Mouse (Mus musculus) CD4-positive, CD25-positive, alpha-beta regulatory T cell, adult 4 months (primary cell): ENCODE results near the gene Ctsh. TPM values are rescaled to one million over a fixed set of nuclear protein-coding genes. Genes with fewer than 3 reads are reported as not detected.
"Not testable (repeated sequence)": the region's sequence is repeated elsewhere in the genome, so short reads cannot be mapped to it uniquely, and the experiment has no call there.

Experiments
- ATAC-seq: one replicate; pipeline ENCODE4 v1.8.0; 2017
- polyA plus RNA-seq, 2 experiments: library from polyadenylated mRNA; unstranded; fragments of 100-300 nt; shearing (Covaris generic); gene quantifications; one replicate each; pipeline ENCODE4 v1.2.1; 2017

Ctsh gene
- polyA plus RNA-seq, 2 experiments from 2014 or later, result 2.0 to 14.6 TPM

DNA sequence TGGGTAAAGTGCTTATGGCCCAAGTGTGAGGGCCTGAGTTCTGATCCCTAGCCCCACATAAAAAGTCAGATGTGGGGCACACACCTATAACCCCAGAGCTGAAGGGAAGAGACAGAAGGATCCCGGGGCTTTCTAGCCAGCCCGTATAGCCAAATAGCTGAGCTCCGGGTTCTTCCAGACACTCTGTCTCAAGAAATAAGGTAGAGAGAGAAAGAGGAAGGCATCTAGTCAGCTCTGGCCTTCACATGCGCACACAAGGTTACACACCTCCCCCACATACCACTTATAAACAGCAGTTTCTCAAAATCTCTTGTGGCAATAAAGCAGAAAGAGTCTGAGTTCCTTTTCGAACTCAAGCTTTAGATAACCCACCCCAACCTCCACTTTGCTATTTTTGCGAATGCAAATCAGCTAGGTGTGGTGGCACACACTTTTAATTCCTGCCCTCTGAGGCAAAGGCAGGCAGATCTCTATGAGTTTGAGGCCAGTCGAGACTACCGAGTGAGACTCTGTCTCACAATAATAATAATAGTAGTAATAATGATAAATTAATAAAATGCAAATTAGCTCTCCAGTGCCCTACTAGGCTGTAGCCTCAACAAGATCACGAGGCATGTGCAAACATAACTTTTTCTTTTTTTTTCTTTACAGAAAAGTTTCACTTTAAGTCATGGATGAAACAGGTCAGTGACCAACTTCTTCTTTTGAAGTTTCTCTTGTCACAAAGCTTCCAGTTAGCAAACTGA, 6.0 kb downstream of the Ctsh start:
- ATAC-seq, result no peak

- ATAC-seq, result no peak
Observed at GRCm38 (mm10) chr9:90060574-90060875, 6.6 kb downstream of the Ctsh start.

- ATAC-seq, result not testable (repeated sequence)
Observed at GRCm38 (mm10) chr9:90060932-90061331, 7.0 kb downstream of the Ctsh start.

DNA sequence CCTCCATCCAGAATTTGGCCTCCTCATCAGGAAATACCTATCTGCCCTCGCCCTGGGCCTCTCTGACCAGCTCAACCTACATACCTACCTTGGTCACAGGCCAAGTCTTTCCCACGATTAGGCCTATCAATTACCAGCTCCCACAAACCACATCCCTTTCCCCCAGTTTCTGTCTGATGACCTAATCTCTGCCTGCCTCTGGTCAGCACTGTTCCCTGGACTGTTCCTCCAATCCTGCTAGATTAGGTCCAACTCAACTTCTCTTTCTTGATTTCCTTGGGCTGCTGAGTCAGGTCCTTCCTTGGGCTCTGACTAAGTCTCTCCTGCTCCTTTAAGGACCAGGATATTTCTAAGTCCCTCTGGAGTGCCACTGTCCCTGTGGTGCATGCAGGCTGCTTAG, 13.4 kb downstream of the Ctsh start:
- ATAC-seq, result no peak

DNA sequence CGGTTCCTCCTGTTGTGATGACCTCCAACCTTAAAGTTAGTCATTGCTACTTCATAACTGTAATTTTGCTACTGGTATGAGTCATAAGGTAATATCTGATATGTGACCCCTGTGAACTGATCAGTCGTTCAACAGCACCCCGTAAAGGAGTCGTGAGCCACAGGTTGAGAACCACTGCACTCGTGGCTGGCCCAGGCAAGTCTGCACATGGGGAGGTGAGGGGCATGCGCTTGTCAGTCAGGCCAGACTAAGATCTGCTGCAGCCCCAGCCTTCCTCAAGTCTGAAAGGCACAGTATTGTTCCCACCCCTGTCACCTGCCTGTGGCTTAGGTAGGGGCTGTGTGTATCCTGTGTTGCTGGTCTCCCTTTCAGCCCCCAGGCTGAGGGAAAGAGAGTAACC, 14.8 kb downstream of the Ctsh start:
- ATAC-seq, result no peak

DNA sequence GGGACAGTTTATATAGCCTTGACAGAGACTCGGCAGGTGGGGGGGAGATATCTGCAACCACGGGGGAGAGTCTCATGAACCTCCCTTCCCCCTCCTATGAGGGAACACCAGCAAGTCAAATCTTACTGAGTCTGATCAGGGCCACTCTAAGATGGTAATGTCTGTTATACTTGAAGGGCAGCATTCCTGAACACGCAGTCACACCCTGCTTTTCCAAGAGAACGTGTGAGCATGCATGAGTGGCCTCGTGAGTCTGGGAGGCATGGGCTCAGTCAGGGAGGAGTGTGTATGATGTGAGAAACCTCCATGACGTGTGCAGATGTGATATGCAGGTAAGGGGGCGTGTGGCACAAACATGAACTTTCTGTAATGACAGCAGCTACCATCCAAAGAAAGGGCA, 15.5 kb downstream of the Ctsh start:
- ATAC-seq, result no peak

- ATAC-seq, result no peak
Observed at GRCm38 (mm10) chr9:90070174-90070573, 16.2 kb downstream of the Ctsh start.

DNA sequence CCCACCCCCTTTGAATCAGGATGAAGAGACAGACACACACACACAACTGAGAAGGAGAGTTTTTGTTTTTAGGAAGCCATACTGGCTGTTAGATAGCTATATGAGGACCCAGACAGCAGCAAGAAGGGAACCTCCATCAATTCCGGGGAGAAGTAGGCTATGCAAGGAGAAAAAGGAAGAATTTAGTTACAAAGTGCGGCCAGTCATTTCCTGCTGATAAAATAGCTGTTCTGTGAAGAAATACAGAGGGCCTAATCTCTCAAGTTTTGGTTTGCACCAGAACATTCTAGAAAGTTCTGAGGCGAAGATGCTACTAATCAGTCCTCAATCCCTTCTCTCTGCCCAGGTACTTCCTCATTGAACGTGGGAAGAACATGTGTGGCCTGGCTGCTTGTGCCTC, 21.4 kb downstream of the Ctsh start:
- no peak for ATAC-seq

DNA sequence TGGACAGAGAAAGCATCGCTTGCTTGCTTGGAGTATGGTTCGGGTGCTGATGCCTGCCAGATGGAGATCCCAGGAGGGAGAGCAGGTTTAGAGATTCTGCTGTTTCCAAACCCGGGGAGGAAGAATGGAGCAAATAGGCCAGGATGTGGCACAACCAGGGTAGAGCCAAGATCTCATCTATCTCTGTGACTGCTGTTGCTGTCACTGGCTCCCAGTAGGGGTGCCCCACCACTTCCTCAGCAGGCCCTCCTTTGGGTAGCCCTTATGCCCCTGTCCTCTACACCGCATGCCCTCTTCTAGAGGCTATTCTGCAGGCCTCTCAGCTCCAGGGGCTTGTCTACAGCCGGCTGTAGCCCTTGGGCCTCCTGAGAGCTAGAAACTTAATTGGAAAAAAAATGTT, 22.2 kb downstream of the Ctsh start:
- ATAC-seq, result no peak

DNA sequence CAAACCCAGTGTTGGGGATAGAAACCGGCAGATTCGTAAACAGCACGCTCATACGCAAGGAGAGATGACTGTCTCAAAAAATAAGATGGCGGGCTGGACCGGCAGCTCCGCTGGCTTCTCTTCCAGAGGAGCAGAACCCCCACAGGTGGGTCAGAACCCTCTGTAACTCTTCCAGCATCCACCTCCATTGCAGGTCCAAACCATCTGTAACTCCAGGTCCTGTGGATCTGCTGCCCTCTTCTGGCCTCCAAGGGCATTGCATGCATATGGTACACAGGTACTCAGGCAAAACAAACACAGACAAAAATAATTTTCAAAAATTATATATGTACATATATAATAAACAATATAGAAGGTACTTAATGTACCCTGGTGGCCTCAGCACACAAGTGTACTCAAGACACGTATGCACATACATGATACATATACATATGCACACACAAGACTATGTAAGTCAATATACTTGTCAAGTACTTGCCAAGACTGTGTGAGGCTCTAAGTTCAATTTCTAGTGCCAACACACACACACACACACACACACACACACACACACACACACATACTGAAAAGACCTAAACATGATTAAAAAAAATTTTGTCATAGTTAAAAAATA, 23.0 kb downstream of the Ctsh start:
- ATAC-seq, result no peak

DNA sequence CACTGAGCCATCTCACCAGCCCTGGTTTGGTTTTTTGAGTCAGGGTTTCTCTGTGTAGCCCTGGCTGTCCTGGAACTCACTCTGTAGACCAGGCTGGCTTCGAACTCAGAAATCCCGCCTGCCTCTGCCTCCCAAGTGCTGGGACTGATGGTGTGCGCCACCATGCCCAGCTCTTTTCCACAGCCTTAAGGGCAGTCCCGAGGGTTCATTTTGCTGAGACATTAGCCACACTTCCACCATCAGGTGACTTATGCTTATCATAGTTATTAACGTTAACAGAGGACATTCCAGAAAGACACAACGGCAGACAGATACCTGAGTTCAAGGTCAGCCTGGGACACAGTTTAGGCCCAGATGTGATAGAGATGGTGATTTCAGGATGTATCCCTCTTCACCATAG, 28.0 kb downstream of the Ctsh start:
- ATAC-seq, result not testable (repeated sequence)

DNA sequence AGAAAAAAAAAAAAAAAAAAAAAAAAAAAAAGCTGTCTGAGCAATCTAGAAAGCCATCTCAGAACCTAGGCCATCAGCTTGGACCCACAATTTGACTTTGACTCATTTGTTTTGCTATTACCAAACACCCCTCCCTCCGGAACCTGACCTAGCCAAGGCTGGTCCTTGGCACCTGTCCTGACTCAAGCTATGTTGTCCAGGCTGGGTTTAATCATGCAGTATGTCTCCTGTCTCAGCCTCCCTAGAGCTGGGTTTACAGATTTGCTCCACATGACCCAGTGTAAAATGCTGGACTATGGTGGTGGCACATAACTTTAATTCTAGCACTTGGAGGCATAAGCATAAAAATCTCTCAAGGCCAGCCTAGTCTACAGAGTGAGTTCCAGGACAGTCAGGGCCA, 29.0 kb downstream of the Ctsh start:
- no peak for ATAC-seq

DNA sequence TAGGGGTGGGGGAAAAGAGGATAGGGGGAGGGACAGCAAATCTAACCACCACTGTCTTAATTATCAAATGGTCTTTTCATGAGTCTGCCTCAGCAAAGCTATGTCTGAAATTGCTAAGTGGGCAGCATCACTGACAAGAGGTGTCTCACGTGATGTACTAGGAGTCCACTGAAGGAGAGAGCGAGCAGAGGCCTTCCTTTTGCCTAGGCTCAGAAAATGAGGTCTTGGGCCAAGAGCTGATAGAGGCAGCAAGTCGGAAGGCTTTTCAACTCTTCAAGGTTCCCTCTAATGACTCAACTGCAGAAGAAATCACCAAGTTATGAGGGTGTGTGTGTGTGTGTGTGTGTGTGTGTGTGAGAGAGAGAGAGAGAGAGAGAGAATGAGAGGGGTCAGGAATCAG, 30.2 kb downstream of the Ctsh start:
- ATAC-seq, result no peak

DNA sequence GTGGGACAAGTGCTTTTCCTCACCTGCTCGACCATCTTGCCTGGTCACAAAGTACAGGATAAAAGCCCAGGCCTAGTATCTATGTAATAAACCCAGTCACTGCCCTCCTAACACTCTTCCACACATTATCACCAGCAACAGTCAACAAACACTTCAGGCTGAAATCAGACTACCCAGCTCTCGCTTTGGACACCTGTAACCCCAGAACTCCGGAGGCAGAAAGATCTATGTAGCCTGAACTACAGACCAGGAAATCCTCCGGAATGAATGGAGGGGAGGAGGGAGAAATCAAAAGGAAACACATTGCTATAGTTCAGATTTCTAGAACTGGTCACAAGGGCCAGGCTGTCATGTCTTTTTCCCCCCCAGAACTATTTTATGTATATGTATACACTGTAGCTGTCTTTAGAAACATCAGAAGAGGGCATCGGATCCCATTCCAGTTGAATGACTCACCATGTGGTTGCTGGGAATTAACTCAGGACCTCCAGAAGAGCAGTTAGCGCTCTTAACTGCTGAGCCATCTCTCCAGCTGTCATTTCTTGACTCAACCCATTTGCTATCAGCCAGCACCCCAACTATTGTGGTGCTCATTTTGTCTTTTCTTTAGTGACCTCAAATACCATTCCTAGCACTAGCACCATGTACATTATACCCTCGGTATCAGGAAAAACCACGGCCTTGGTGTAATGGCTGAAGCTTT, 31.0 kb downstream of the Ctsh start:
- ATAC-seq, result no peak

DNA sequence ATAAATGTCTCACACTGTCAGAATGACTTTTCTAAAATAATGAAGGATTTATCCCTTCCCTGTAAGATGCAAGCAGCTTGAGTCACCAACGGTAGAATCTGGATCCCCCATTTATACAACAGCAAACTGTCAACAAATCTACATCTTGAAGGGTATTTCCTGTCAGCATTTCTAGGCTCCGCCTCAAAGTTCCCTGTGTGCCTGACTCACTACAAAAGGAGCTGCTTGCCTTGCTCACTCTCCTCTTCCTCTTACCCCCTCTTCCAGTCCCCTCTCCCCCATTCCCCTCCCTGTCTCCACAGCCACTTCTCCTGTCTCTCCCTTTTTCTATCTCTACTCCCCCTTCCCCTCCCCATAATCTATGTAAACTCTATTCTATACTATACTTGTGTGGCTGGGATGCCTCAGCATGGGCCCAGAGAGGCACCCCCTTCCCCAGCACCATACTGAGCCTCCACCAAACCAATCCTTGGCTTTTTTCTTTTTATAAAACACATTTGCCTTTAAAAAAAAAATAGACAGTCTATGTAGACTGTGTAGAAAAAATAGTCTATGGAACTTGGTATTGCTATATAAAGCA, 34.0 kb downstream of the Ctsh start:
- ATAC-seq, result no peak

DNA sequence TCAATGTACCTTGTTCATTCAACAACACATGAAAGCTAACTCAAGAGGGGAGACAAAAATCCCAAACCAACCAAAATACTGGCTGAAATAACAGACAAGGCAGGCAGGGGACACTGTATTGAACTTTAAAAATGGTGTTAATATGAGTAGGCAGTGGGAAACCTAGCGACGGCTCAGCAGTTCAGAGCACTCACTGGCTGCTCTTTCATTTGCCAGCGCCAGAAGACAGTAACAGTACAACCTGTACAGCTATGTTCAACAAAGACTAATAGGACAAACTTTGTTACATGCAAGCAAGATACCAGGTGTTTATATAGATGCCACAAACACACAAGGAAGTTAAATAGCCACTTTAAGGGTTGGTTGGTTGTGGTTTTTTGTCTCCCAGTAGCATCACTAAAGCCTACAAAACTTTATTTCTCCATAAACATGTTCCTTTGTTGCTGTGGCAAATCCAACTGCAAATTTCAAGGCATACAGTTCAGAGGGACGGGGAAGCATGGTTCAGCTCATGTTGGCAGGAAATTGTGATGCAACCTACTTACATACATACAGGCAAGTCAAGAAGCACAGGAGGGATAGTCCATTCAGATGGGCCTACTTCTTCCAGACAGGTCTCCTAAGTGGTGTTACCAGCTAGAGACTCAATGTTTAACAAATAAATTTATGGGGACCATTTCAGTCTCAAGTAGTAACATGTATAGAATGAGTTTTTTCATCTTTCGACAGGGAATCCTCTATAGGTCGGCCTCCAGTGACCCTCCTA, 35.6 kb downstream of the Ctsh start:
- no peak for ATAC-seq

DNA sequence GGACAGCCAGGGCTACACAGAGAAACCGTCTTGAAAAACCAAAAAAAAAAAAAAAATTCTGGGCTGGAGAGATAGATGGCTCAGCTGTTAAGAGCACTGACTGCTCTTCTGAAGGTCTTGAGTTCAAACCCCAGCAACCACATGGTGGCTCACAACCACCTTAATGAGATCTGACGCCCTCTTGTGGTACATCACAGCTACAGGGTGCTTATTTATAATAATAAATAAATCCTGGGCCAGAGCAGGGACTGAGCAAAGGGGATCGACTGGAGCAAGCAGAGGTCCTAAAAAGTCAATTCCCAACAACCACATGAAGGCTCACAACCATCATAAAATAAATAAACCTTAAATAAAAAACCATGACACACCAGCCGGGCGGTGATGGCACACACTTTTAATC, 45.0 kb downstream of the Ctsh start:
- ATAC-seq, result peak; percentile 44

GRCm38 (mm10) chr9:90100760-90101159, 46.8 kb downstream of the Ctsh start:
- no peak for ATAC-seq

- ATAC-seq, result no peak
Observed at GRCm38 (mm10) chr9:90105462-90105861, 51.5 kb downstream of the Ctsh start.

DNA sequence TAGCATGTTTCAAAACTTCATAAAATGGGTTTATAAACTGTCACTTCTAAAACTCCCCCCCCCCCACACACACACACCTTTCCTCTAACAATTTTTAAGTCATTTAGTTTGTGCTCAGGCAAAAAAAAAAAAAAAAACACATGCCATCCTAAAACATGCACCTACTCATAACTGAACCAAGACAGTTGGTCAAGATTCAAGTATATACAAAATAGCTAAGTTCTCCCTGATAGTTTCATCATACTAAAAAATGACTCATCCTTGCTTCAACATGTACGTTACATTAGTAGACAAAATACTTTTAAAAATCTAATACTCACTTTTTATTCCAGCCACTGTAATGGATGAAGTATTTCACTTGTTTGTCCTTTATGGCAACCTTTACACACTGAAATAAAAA, 53.0 kb downstream of the Ctsh start:
- ATAC-seq, result no peak

DNA sequence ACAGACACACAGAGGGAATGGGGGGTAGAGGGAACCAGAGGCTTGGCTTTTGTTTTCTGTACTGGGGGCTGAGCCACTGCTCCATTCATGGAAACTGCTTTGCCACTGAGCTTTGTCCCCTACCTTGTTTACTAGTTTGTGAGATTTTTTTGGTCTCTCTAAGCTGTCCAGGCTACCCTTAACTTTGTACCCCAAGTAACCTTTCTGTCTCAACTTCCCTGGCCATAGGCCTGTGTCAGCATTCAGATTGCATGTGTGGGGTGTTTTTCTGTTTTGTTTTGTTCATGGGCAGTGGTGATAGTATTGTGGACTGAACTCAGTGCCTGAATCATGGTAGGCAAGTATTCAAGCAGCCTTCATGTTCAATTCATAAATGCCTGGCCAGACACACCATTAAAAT, 54.3 kb downstream of the Ctsh start:
- ATAC-seq, result no peak

GRCm38 (mm10) chr9:90109386-90109785, 55.4 kb downstream of the Ctsh start:
- ATAC-seq, result peak; percentile 2

GRCm38 (mm10) chr9:90113151-90113550, 59.2 kb downstream of the Ctsh start:
- no peak for ATAC-seq
